Mouse (Mus musculus) c-Kit-positive CD71-positive TER-119-positive erythroid progenitor cells, embryonic 14.5 days (primary cell): ENCODE measurements around the gene Klf3.
A peak's percentile ranks its signal among the peaks of the same experiment; 100 is the strongest.

Experiments
- DNase-seq: peaks from one replicate; pipeline ENCODE4 v3.0.0-alpha.2; 2013; ENCODE audit warnings: low spot score

The Klf3 gene

DNA sequence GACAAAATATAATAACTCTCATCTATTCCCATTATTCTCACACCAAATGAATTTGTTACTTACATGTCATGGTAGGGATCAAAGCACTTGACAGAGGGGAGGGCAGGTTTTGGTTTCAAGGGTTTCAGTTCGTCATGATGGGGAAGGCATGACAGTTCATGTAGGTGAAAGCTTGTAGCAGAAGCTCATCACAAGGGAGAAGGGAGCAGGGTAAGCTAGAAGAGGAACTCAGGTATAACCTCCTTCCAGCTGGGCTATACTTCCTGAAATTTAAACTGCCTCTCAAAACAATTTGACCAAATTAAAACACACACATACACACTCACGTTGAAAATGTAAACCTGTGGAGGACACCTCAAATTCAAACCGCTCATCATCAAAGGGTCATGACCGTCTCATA, 32.1 kb downstream of the Klf3 start:
- DNase-seq: no peak

DNA sequence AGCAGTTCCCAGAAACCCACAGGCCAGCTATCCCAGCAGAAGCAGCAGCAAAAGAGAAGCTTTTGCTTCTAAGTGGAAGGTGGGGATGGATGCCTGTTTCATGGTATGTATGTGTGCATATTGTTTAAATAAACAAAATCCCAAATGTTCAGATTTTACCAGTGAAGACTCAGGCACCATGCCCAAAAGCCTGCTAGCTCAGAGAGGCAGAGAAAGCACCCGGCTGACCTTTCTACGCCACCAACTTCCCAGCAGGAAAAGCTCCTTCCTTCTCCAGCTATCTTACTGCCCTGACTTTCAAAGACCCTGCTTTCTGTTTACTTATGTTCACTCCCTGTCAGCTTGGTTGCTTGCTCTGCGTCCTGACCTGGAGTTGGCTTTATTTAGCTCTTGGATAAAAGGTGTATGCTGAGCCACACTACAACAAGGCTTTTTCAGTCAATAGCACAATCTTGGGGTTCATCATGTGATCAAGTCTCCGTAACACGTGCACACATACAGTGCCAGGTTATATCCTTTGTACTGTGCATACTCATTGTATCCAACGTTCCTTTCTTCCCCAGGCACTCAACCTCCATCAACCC, 35.9 kb downstream of the Klf3 start:
- no peak for DNase-seq

DNA sequence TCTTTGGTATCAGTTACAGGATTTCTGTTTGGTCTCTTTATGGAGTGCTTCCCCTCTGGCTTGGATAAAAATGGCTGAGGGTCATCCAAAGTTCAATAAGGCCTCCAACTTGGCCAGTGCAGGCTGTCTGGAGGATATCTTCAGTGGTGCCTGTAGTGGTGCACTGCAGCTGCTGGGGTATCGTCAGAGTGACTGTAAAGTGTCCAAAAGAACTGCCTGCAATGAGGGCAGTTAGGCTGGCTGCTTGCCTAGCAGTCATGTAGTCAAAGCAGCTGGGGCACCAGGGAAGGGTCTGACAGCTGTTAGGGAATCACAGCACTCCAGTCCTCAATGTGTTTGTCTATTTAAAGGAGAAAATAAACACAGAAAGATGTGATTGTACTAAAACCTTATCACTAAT, 36.9 kb downstream of the Klf3 start:
- no peak for DNase-seq

DNA sequence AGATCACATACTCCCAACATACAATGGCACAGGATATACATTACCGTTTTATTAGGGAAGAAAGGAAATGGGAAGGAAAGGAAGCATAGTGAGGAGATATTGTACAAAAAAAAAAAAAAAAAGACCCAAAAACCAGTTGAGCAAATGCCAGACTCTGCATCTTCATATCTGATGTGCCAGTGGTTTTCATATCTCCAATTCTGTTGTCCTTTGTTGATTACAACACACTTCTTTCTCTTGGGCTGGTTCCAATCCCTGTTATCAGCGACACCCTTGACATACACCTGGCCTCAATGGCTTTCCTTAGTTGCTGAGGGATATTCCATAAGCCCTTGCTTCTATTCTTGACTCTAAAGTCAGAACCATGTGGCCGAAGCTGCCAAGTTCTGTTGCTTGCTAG, 41.4 kb downstream of the Klf3 start:
- DNase-seq: no peak

DNA sequence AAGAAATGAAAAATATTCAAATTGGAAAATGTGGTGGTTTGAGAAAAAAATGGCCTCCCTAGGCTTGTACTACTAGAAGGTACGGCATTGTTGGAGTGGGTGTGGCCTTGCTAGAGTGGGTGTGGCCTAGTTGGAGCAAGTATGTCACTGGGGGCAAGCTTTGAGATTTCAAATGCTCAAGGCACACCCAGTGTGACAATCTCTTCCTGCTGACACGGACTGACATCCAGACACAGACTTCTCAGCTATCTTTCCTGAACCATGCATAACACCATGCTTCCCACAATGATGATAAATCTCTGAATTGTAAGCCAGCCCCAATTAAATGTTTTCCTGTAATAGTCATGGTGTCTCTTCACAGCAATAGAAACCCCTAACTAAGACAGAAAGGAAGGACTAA, 44.1 kb downstream of the Klf3 start:
- DNase-seq: no peak

DNA sequence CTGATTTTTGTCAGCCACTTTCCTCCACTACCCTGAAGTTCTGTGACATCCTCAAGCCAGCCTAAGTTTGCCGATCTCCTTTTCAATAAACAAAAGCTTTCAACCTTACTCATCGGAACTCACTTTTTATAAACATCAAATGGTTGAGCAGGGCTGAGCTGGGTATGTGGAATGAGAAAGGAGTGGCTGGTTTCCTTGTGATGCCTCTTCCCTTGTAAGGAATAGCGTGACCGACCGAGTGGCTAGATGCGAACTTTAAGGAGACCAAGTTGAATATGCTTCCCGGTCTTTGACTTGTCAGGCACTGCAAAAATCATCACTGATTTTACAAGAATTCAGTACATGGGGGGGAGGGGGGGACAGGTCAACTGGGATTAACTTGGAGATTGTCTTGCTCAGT, 46.7 kb downstream of the Klf3 start:
- DNase-seq: no peak

DNA sequence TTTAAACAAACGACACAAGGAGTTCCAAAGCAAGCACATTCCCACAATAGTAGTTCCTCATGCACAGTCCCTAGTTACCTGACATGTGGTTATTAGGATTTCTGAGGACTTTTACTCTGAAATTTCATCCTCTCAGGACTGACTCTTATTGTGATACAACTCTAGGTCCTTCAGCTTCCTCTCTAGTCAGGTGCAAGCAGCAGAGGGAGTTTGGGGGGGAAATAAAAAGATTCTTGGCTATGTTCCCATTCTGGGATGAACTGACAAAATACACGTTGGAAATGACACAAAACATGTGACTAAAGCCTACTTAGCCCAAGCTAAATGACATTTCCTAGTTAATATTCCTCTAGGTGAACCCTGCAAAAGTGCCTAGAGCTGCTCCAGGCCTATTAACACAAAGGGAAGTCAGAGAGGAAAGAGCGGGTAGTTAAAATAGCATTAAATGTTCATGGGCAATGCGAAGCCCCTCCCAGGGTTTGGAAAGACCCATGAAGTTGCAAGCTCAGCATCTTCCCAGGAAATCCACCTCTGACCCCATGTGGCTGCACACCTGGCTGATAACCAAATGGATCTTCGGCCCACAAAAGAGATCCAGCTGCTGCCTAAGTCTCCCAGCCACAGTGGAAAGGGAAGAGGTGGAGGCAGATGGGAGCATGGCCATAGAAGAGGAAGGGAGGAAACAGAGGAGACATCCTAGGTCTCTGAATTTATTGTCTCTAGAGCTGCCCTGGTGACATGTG, 49.6 kb downstream of the Klf3 start:
- DNase-seq: no peak

DNA sequence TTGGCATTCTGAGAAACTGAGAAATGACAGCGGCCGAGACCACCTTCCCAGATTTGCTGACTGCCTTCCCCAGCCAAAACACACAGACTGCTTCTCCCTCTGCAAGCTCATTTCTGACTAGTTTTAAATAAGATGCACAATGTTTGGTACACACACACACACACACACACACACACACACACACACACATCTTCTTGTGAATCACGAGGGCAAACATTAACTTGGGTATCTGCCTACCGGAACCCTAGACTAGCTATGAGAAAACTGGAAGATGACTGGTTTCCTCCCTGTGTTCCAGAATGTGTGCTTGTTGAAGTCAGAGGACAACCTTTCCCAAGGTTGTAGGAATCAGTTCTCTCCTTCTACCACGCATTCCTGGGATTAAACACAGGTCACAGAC, 50.2 kb downstream of the Klf3 start:
- DNase-seq: no peak

DNA sequence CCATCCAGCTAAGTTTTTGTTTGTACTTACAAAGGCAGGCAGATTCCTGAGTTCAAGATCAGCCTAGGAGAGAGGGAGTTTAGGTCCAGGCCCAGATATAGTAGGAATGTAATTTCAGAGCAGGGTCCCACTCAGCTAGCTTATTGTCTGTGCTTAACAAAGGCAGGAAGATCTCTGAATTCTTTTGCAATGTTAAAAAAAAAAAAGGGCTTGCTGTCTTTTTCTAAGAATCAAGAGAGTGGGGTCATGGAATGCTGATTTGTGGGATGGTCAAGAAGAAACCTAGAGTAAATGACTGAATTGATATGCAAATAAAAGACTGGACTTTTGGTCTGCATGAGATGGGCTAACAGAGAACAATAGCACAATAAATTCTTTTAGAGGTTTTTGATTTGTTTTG, 52.0 kb downstream of the Klf3 start:
- no peak for DNase-seq

DNA sequence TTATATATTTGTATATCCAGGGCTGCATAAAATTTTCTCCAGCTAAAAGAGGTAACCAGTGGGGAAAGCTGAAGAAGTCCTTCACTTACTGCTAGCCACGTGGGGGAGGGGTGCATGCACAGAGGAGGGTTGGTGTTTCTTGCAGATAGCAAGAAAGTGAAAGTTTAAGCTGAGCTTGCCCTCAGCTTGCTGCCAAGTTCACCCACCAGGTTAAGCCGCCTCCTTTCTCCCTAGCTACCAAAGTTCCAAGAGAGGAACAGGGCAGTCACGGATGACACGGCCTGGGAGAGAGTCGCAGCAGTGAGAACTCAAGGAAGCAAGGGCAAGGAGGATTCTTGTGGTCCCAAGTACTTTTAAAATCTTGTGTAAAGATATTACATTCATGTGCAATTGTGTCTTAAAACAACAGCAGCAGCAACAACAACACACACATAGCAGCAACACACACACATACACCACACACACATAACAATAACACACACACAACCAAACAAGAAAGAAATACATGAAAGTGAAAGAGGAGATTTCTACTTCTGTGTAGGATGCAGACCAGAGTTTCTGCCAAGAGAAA, 57.8 kb downstream of the Klf3 start:
- peak; percentile 17 for DNase-seq

DNA sequence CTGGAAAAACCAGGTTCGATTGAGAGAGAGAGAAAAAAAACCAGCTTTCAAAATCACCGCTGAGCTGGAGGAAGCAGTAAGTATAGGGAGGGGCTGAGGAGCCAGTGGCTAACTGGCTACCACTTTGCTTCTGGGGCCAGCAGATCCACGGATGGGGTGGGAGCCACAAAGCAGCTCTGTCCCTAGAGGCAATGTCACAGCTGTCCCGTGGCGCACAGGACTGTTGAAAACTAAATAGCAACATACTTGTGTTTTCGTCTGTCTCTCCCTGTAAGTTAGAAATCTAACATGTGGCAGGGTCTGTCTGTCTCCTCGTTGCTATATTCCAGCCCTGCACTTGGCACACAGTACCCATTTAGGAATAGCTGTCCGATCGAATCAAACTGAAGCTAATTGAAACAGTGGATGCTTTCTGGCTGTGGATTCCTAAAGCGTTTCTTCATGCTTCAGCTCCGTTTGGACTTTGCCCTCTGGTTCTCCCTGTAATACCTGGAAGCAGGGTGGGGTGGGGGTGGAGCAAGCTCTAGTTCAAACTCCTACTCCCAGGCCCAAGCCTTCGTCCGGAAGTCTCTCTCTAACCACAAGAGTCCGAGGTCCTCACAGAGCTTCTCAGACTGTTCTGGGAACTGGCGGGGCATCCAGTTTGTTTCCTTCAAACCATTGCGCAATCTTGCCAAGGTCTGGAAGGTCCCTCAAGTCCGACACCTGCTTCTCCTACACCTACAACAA, 58.4 kb downstream of the Klf3 start:
- peak; percentile 40 for DNase-seq

DNA sequence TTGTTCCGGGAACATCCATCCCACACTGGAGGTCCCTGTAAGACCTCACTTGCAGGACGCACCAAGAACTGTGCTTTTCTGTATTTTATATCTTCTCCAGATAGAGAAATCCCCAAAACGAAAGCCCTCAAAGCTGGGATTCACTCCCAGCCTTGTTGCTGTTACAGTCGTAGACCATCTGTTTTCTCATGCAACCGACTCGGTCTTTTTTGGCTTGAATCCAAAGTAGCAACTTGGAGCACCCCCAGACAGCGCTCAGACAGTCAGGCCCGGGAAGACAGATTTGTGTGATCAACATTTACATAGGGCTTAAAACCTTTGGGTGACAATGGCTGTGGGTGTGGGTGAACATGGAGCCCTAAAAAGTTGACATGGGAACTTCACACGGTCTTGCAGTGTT, 59.1 kb downstream of the Klf3 start:
- DNase-seq: no peak

DNA sequence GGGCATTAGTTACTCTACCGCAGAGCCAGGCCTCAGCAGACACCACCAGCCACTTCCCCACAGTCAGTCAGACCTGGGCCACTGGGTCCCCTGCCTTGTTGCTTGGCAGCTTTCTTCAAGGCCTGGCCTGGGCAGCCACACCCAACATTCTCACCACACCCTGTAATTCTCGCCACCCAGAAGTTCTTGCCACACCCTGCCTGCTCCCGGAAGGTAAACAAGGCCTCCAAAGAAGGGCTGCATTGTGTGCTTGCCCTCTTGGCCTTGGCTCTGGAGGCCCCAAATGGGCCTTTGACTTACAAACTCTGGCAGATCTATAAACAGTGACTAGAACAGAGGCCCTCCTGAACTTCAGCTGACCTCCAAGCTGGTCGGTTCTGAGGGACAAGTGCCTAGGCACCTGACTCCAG, 61.5 kb downstream of the Klf3 start:
- DNase-seq: peak; percentile 70

DNA sequence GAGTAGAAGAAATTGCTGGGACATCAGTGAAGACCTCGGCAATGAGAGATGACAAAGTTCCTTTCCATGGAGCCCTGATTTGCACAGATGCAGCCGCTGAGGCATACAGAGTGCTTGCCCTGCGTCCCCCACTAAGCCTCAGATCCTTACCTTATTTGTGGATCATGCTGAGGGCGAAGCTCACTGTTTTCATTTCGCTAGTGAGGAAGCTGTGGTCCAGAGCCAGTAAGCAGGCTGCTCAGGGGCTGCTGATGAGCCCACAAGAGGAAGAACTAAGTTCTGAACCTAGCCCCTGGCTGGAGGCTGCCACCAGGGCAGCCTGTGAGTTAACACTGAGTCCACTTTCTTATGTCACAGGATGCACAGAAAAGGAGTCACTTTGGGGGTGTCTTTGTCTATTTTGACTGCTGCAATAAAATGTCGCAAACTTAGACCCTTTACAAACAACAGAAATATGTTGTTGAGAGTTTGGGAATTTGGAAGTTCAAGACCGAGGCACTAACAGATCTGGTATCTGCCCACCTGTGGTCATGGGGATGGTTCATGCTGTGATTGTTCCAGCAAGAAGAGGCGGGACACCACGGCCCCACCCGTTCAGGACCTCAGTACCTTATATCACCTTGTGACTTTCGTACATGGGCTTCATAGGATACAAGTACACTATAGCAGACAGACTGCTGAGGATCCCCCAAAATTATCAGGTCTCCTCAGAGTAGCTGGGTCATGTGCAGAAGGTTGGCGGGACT, 62.2 kb downstream of the Klf3 start:
- DNase-seq: no peak

DNA sequence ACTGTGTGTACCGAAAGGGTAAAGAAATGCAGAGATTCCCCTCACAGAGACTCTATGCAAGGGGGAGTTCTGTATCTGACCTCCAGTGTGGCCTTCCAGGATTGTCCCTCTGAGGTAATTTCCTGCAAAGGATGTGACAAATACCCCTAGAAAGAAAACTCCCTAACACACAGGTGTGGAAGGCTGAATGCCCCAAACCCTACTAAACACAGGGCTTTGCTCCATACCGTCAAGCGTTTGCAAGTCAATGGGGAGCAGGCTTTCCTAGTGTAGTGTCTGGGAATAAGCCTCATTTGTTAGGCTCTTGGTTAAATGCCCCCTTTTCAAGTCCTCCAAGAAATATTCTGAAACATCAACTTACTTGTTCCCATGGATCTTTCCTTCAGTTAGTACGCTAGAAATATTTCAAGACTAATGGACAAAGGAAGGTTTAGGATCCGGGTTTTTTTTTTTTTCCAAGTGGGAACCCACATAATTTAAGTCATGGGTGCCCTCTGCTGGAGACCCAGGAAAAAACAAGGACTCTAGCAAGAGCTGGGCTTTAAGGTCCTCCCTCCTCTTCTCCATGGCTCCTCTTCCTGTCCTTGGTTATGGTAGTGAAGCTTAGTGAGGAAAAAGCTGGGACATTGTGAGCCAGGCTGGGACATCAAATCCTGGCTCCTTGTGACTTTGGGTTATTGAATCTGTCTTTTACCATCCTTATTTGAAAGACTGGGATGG, 63.3 kb downstream of the Klf3 start:
- DNase-seq: peak; percentile 60

DNA sequence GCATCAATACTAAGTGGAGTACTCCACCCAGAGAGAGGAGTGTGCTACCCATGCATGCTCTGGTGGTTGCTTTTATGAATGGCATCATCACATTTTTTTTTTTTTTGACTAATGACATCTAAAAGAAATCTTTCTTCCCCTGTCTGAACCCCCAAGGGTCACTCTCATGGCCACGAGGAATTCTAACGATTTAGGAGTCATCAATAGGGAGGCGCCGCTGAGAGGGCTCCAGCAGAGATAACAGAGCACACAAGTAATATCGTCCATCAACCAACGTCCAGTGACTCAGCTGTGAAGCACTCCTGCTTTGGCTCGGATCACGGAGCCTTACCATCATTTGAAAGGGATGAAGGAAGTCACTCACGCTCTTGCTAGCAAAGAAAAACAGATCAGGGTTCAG, 63.9 kb downstream of the Klf3 start:
- no peak for DNase-seq

DNA sequence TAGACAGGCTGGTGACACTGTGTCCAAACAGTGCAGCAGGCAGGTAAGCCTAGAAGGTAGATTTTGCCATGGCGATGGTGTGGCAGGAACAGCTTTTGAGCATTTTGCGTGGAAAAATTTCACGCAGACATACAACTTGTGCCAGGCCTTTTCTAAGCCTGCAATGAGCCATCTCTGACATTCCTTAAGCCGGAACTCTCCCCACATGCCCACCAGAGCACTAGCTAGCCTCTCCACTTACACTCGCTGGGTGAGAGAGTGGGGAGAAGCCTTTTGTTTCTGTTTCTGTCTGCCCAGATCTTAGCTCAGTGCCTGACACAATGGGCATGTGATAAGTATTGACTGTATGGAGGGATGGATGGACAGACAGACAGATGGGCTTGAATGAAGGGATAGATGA, 64.4 kb downstream of the Klf3 start:
- DNase-seq: no peak

DNA sequence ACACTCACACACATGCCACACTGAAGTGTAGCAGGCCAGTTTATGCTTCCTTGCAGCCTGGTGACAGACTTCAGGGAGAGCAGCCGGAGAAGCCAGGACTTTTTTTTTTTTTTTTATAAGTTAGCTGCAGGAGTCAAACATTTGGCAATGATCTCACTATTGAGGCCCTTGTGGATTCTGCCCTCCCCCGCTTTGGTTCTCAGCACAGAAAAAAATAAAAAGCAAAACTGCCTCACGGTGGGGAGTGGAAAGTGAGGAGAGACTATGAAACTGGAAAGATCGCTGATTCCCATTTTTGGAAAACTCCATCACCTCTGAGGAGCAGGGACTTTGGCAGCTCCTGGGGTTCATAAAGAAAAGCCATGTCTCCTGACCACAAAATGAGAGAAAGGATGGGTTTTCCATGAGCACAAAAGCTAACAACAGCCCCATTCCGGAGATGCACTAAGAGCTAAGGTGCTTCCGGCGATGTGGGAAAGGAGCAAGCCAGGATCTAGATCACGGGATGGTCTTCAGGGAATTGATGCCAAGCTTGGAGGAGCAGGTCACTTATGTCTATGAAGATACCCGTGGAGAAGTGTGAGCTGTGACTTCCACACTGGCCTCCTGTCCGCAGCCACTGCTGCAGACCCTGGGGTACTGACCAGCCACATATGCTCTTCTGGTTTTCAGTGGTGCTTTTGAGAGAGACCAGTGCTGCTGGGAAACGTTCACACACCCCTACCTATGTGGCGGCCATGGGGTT, 73.1 kb downstream of the Klf3 start:
- no peak for DNase-seq

DNA sequence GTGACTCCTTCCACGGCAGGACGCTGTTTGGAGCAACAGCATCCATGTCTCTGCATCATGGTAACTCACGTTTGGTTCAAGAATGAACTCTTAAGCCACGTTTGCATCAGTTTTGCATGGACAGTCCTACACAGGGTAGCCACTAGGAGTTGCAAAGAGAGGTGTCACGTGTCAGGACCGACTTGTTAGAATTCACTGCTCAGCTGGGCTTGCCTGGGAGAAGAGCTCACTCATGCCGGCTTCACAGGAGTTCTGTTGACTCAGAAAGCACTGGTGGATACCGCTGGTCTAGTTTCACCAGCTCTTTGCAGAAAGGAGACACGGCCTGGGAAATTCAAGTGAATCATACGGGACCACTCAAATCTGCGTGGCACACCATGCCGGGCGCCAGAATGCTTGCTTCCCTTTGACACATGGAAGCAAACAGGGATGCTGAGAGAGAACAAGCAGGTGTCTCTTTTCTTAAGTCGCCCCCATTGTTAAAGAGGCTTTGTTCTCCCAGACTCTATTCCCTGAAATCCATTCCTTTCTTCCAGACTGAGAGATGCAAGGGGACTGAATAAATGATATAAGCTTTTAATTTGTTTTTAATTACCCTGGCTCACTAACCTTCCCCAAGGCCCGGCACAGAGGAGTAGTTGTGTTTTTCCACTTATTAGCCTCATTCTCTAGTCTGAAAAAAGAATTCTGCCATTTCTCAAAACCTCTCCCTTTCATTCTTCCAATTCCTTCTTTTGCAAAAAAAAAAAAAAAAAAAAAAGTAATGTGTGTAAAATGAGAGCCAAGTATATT, 74.2 kb downstream of the Klf3 start:
- DNase-seq: no peak

DNA sequence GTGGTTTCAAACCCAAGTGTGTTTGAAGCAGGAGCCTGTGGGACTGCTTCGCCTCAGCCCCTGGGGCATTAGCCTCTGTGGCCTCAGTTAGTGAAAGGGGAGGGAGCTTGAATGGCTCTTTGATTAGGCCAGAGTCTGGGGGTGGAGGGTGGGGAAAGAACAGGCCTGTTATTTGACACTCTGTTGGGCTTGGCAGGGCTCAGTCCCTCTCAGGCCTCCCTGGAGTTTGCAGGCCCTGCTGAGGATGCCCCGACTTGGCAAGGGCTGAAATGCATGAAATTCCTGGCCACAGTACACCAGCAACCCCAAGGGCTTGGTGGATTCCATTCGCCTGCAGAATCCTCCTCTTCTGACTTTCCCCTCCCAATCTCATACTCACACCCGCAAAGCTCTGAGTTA, 74.8 kb downstream of the Klf3 start:
- no peak for DNase-seq
